Mouse (Mus musculus) Muller cell, postnatal 12 days (primary cell): ENCODE measurements around the gene Rhbdf2.
"Not testable (repeated sequence)": the region's sequence is repeated elsewhere in the genome, so short reads cannot be mapped to it uniquely, and the experiment has no call there.

Experiments
- DNase-seq: peaks from one replicate; pipeline ENCODE4 v3.0.0-alpha.2; 2015; ENCODE audit errors: inconsistent ontology term

Rhbdf2 gene

DNA sequence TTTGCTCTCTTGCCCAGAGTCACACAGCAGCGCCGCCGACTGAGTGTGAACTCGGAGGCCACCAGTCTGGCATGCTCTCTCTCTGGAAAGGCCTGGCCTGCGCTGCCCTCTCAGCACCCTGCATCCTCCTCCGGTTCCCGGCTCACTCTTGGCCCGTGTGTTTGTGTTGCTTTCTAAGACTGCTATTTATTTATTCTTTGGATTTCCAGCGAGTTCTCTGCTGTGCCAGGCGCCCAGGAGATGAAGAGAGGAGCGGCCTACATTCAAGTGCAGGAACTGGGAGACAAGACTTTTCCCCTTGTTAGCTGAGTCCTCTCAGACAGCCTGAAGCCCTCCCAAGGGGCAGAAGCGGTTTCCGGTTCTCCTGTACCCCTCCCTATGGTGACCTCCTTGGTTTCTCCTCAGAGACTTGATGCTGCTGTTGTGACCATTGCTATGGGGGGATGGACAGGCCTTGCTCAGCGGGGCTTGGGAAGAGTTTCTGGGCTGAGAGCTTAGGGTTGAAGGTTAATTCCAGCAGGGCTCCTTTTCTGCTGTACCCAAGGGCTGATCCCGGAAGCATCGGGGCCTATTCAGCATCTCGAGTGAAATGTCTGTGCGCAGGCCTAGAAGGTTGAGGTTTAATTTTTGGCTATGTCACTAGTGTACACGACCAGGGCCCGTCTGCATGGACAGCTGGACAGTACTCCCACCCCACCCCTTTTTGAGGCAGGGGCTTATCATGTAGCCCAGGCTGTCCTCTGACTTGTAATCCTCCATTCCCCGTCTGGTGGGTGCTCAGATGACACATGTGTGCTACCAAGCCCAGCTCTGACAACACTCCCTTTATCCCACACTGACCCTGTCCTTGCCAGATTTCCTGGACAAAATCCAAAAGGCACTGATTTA, 17.6 kb upstream of the Rhbdf2 start:
- DNase-seq: no peak

GRCm38 (mm10) chr11:116643579-116644224, 16.9 kb upstream of the Rhbdf2 start:
- no peak for DNase-seq

DNA sequence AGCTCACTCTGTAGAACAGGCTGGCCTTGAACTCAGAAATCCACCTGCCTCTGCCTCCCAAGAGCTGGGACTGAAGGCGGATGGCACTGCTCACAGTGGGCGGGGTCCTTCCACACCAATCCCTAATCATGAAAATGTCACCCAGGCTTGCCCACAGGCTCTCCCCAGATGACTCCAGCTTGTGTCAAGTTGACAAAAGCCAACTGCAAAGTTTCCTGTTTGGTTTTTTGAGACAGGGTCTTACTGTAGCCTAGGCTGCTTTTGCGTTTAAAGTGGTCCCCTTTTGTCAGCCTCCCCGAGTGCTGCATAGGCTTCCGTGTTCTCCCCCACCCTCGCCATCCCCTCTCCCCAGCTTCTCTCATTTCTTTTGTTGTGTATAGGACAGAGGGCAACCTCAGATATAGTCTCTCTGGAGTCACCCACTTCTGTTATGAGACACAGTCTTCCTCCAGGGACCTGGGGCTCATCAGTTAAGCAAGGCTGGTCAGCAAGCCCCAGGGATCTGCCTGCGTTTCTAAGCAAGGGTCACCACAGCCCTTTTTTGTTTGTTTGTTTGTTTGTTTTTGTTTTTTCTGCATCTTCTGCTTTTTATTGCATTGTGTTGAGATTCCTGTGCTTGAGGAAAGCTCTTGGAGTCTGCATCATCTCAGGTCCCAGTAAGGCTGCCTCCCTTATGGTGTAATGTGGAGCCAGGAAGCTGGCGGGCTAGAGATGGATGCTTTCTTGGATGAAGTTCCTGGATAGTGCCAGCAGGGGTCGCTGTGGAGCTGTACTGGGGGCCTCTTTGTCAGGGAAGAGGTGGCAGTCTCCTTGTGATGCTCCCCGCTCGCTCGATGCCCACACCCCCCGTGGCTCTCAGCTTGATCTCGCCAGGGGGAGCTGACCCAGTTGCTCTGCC, 16.1 kb upstream of the Rhbdf2 start:
- DNase-seq: peak; percentile 85

- no peak for DNase-seq
Measured at GRCm38 (mm10) chr11:116641731-116642130, 14.9 kb upstream of the Rhbdf2 start.

GRCm38 (mm10) chr11:116641168-116641567, 14.3 kb upstream of the Rhbdf2 start:
- no peak for DNase-seq

GRCm38 (mm10) chr11:116636607-116637006, 9.8 kb upstream of the Rhbdf2 start:
- not testable (repeated sequence) for DNase-seq

GRCm38 (mm10) chr11:116632962-116633361, 6.1 kb upstream of the Rhbdf2 start:
- DNase-seq: no peak

DNA sequence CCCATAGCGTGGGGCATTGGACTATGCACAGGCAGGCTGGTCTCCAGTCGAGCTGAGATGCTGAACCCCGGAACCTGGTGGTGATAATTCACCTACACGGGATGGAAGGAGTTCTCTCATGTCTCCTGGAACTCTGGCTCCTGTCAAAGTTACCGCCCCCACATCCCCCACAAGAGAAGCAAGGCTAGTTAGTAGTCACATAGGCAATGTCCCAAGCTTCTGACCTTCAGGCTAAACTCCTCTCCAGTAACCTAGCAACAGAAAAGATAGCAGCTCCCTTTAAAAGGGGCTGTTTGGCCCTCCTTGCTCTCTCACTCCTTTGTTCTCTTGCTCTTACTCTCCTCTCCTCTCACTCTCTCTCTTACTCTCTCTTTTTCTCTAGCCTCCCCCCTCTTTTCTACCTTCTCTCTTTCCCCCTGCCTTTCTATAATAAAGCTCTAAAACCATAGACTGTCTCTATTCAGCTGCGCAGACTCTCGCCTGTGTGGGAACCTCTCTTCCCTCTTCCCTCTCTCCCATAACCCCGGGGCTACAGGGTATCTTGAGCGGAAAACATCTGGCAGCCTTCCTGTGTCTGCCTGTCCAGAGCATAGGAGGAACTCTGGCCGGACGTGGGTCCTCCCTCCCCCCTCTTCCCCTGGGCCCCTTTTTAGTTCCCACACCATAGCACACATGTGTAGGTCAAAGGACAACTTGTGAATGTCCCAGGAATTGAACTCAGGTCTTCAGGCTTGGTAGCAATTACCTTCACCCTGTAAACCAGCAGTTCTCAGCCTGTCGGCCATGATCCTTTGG, 3.5 kb upstream of the Rhbdf2 start:
- DNase-seq: no peak

- no peak for DNase-seq
Measured at GRCm38 (mm10) chr11:116629472-116629871, 2.7 kb upstream of the Rhbdf2 start.

- DNase-seq: peak; percentile 72
Measured at GRCm38 (mm10) chr11:116628712-116629111, 1.9 kb upstream of the Rhbdf2 start.

GRCm38 (mm10) chr11:116627072-116628020, 527 bp upstream of the Rhbdf2 start:
- no peak for DNase-seq

GRCm38 (mm10) chr11:116625081-116626000, 1.5 kb downstream of the Rhbdf2 start:
- DNase-seq: no peak

DNA sequence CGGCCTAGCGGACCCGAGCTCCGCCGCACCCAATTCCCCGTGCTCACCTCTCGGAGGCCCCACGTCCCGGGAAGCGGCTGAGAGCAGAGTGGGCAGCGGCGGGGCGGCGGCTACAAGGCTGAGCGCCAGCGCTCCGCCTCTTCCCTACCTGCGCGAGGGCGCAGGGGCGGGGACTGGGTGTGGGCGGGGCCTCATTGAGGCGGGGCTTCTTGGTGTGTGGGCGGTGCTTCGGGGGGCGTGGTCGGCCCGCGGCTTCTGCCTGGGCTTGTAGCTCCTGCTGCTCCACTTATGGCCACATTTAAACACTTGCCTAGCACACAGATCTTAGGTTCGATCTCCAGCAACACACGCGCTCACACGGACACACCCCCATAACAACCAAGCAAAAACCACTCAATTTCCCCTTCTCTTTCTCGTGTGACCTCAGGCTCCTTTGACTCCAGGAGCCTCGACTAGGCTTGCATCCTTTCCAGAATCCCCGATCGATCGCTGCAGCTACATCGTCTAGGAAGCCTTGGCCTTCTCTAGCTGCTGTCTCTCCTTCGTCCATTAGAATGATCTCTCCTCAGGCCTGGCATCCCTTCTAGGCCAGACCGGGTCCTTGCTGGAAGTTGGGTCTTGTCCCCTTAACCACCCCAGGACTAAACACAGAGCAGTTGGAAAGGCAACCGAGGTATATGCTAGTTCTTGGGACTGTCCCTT, 2.5 kb downstream of the Rhbdf2 start:
- DNase-seq: peak; percentile 93

DNA sequence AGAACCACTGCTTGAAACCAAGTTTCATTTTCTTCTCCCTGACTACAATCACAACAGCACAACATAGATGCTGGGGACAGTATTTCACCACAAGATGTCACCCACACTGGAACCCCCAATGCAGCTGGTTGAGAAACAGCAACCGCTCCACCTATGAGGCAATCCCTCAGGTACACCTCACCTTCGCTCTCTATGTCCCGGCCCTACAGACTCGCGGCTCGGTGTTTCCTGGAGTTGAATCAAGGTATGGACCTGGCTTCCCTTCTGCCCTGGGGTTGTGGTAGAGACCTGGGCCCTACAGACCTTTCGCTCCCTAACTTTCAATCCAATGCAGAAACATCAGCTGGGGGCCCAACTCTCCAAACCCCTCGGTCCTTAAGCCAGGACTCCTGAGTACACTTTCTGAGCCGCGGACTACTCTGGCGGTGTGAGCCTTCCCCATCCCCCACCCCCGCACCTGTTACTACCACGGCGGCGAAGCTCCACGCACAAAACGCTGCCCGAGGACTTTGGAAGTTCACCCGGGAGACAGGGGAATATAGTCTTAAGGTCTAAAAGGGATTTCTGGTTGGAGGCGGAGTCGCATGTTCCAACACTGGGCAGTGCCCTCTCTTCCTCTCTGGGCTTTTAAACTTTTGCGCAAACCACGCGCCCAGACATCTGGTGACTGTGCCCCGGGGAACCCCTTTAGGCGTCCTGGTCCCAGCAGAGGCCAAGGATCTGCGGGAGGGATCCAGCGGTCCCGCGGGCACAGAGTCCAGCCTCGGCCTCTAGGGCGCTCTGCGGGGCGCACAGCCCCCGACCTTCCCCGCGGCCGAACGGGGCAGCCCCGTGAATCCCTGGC, 3.3 kb downstream of the Rhbdf2 start:
- DNase-seq: no peak

DNA sequence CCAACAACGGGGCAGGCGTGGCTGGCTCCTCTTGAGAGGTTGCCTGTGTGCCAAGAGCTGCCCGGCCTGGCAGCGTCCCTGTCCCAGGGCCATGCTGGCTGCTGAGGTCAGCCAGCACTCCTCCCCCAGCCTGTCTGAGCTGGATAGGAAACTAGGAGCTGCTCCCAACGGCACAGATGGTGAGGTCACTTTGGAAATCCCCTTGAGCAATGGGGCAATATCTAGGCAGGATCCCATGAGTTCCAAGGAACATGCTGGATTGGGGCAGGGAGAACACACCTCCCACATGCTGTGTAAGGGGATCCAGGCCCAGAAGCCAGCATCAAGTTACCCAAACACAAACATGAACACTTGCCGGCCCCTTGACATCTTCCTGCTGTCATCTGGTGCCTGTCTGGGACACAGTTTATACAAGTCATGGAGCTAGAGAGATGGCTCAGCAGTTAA, 5.5 kb downstream of the Rhbdf2 start:
- peak; percentile 96 for DNase-seq

DNA sequence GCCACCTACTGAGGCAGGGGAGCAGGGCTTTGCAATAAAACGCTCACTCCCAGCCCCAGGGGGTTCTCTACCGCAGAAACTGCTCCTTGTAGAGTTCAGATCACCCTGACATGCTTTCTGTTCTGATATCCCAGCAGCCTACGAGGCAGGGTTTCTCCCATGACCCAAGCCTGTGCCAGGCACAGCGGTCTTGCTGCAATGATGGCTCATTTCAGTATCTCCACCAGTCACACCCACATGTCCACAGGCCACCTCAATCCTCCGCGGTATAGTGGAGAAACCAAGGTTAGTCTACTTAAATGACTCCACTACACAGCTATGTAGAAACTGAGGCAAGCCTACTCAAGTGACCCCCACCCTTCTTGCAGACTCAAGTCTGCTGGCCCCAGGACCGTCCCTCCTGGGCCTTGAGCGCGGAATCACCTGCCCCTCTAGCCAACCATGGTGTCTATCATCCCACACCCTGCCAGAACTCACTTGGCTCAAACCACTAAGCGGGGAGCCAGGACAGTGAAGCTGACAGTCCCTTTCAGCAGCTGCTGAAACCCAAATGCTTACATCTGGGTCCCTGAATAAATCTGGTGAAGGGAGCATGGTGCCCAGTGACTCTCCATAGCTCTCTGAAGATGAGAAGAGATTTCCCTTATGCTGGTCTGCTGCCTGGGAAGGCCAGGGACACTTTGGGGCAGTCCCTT, 6.1 kb downstream of the Rhbdf2 start:
- DNase-seq: no peak

GRCm38 (mm10) chr11:116620073-116620472, 6.7 kb downstream of the Rhbdf2 start:
- no peak for DNase-seq
